Mouse (Mus musculus) neural tube, embryonic 11.5 days (tissue): ENCODE measurements around the gene Hap1. TPM values are rescaled to one million over a fixed set of nuclear protein-coding genes. Genes with fewer than 3 reads are reported as not detected.

Source experiments
- ATAC-seq: fragments of 200-750 bp; cut with Nextera tagmentation; 2 replicates; pipeline ENCODE4 v1.8.0; 2017; ENCODE audit warnings: moderate number of reproducible peaks, mild to moderate bottlenecking, moderate TSS enrichment, moderate library complexity; ENCODE audit not compliant: insufficient read depth, low FRiP score, low TSS enrichment
- DNase-seq: peaks from one replicate; pipeline ENCODE4 v3.0.0-alpha.2; 2015; ENCODE audit warnings: low spot score
- H3K27ac ChIP-seq: fragments of 300-500 bp; sonication (generic); 2 replicates; pipeline ENCODE4 v1.5.1; 2014; ENCODE audit warnings: low read depth, mild to moderate bottlenecking, low read length
- H3K27me3 ChIP-seq: fragments of 300-500 bp; sonication (generic); 2 replicates; pipeline ENCODE4 v1.6.1; 2014; ENCODE audit warnings: mild to moderate bottlenecking, low read length, mixed read lengths; ENCODE audit not compliant: control insufficient read depth, insufficient read depth
- H3K36me3 ChIP-seq: fragments of 300-500 bp; sonication (generic); 2 replicates; pipeline ENCODE4 v1.6.1; 2014; ENCODE audit warnings: mild to moderate bottlenecking, low read length, moderate library complexity, mixed read lengths; ENCODE audit not compliant: control insufficient read depth, insufficient read depth
- H3K4me1 ChIP-seq: fragments of 300-500 bp; sonication (generic); 2 replicates; pipeline ENCODE4 v1.6.1; 2014; ENCODE audit warnings: low read length, mixed read lengths; ENCODE audit not compliant: control insufficient read depth, insufficient read depth
- H3K4me2 ChIP-seq: fragments of 300-500 bp; sonication (generic); 2 replicates; pipeline ENCODE4 v1.6.1; 2014; ENCODE audit warnings: low read depth, mild to moderate bottlenecking, moderate library complexity
- H3K4me3 ChIP-seq: fragments of 300-500 bp; sonication (generic); 2 replicates; pipeline ENCODE4 v1.5.1; 2014; ENCODE audit warnings: low read depth, low read length
- H3K9ac ChIP-seq: fragments of 300-500 bp; sonication (generic); 2 replicates; pipeline ENCODE4 v1.6.1; 2014; ENCODE audit warnings: mild to moderate bottlenecking, low read length
- H3K9me3 ChIP-seq: fragments of 300-500 bp; sonication (generic); 2 replicates; pipeline ENCODE4 v1.6.1; 2016; ENCODE audit warnings: low read length; ENCODE audit not compliant: control insufficient read depth
- WGBS: fragments of 180-500 bp; shearing (Covaris S2); extraction: QIAGEN DNeasy Blood & Tissue Kit; methylation state at CpG from one replicate; pipeline ENCODE4 v1.1.7; 2014; 5-methylcytosine and 5-hydroxymethylcytosine counted together
- polyA plus RNA-seq: library from polyadenylated mRNA; unstranded; fragments of >200 nt; fragmentation: Nextera tagmentation; extraction: Ambion mirVana; gene quantifications from 2 replicates; pipeline ENCODE4 v1.2.1, GENCODE M21; 2014

Hap1 gene
- polyA plus RNA-seq, 1 experiment from 2014 or later = 10.6 TPM

DNA sequence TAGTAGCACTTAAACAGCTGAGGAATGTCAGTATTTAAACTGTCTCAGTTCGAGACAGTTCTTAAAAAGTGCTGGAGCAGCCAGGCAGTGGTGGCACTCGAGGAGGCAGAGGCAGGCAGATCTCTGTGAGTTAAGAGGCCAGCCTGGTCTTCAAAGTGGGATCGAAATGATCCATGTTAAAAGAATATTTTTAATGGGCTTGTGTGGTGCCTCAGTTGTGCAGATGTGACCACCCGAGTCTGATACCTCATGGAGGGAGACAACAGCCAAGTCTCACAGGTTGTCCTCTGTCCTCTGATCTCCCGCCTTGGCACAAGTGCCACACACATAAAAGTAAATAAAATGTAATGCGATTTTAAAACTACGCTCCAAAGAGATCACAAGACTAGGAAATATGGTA, 42.6 kb upstream of the Hap1 start:
- H3K4me3 ChIP-seq = no peak overlapping the region
- DNase-seq (no peak), ATAC-seq (no peak)
- H3K27ac ChIP-seq = no peak overlapping the region
- 95% methylated on average over 7 of the region's 7 CpGs for WGBS
- no peak overlapping the region for H3K4me2 ChIP-seq
- no peaks in the 10 kb centered on the region for H3K9me3 ChIP-seq
- H3K27me3 ChIP-seq = peaks cover 16% of the 10 kb centered on the region
- no peak overlapping the region for H3K9ac ChIP-seq
- peaks cover 8% of the 10 kb centered on the region; the same call in 1 of the 2 replicates for H3K4me1 ChIP-seq
- H3K36me3 ChIP-seq = no peaks in the 10 kb centered on the region

DNA sequence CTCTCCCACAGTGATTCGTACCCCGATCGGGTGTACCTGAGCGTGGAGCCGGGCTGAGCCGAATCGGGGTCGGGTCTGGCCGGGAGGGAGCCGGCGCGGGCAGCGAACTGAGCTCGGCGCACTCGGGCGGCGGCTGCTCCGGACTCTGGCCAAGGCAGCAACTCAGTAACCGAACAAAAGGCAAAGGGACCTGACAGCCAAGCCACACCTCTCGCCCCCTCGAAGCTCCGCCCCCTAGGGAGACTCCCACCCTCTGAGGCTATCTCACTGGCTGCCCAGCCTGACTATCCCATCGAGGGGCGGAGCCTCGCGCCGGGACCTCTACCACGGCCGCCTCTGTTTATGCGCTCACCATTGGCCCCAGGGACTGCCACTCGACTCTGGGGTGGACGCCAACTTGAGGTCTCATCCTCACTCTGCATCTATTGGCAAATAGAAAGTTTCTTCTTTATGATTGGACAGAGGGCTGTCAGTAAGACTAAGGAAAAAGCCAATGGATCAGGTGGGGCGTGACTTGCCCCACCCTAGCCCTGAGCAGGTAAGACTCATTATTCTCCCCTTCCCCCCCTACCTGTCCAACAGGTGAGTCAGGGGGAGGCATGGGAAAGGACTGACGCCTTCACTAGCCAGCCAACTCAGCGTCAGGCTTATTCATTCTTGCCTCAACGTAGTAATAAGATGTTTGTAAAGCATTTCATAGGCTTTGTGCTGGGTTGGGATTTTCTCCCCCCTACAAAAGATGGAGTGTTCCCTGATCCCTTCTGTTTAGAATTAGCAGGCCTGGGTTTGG, 41.9 kb upstream of the Hap1 start, which contains the start of gene Jup:
Gene Jup, minus strand, starts transcription at position 164 of the 790 bp plus-strand sequence.
- H3K27me3 ChIP-seq = peaks cover 16% of the 10 kb centered on the region
- WGBS = 2% methylated on average over 37 of the region's 37 CpGs
- no peak within 1 kb of the TSS for H3K27ac ChIP-seq
- peak within 1 kb of the TSS; percentile 67 for H3K9ac ChIP-seq
- no peaks in the 10 kb centered on the region for H3K36me3 ChIP-seq
- H3K4me2 ChIP-seq = peak within 1 kb of the TSS; percentile 57
- ATAC-seq (peak; percentile 98), DNase-seq (peak; percentile 97)
- H3K9me3 ChIP-seq = no peaks in the 10 kb centered on the region
- peaks cover 8% of the 10 kb centered on the region; the same call in 1 of the 2 replicates for H3K4me1 ChIP-seq
- H3K4me3 ChIP-seq = peak within 1 kb of the TSS; percentile 54

DNA sequence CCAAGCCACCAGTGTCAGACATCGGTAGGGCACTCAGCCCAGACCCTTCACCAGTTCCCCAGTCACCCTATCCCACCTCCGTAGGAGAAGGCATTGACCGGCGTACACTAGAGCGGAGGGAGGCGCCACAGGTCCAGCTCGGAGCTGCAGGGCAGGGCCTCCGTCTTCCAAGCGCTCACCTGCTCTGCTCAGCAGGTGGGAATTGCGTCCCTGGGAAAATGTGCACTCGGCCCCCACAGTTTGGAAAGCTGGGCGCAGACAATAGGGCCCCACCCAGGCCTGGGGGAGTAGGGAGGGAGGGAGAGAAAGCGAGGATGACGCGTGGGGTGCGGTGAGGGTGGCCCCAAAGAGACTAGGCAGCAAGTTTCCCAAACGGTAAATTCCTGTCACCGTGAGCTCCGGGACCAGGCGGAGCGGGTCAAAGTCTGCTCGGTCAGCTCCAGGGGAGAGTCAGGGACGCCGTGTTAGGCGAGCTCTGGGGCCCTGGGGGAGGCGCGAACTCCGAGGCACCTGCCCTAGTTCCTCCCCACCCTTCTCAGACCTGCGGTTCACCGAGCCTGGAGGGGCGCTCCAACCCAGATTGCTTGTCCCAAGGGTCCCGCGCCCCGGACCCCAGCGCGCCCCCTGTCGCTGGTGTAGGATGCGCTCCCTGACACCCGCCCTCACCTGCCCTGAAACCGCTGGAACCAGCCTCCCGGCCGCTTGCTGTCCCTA, 41.1 kb upstream of the Hap1 start:
- Histone ChIP-seq H3K36me3 (no peaks in the 10 kb centered on the region), H3K4me2 (peak overlapping the region; percentile 57), H3K9ac (peak overlapping the region; percentile 67), H3K27ac (no peak overlapping the region), H3K9me3 (no peaks in the 10 kb centered on the region), H3K4me3 (peak overlapping the region; percentile 54), H3K27me3 (peaks cover 16% of the 10 kb centered on the region), H3K4me1 (peaks cover 8% of the 10 kb centered on the region; the same call in 1 of the 2 replicates)
- DNase-seq (no peak), ATAC-seq (no peak)
- WGBS = 3% methylated on average over 40 of the region's 42 CpGs

DNA sequence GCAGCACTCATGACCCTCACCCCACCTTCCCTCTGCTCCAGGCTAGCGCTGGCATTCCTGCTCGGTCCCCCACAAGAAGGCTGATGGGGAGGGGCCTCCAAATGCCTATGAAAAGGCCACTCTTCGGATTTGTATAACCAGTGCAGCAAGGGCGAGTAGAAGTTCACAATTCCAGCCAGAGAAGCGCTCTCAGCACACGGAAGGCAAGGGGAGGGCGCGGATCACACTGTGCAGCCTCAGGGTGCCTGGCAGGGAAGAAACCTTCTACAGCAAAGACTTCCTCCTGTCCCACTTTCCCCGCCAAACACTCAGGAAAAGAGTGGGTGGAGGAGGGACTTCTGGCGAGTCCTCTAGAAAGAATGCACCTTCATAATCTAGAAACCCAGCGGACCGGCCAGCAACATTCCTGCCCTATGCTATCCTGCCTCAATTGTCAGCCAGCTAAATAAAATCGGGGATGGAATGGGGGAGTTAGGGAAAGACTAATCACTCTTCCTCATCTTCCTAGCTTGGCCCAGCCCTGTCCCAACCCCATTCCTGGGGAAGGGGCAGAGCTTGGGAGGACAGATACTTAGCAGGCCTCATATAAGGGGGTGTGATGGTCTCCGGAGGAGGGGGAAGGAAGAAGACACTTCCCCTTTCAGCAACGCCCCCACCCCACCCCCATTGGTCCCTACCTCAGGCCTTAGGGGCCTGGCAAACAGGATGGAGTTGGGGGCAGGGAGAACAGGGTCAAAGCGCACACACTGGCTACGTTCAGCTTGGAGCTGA, 40.1 kb upstream of the Hap1 start:
- 35% methylated on average over 17 of the region's 17 CpGs for WGBS
- no peak for DNase-seq
- Histone ChIP-seq H3K4me1 (peaks cover 8% of the 10 kb centered on the region; the same call in 1 of the 2 replicates), H3K4me2 (peak overlapping the region; percentile 57), H3K9ac (no peak overlapping the region), H3K9me3 (no peaks in the 10 kb centered on the region), H3K36me3 (no peaks in the 10 kb centered on the region), H3K27me3 (peaks cover 16% of the 10 kb centered on the region), H3K27ac (no peak overlapping the region), H3K4me3 (peak overlapping the region; percentile 54; the same call in 1 of the 2 replicates)
- ATAC-seq = no peak

DNA sequence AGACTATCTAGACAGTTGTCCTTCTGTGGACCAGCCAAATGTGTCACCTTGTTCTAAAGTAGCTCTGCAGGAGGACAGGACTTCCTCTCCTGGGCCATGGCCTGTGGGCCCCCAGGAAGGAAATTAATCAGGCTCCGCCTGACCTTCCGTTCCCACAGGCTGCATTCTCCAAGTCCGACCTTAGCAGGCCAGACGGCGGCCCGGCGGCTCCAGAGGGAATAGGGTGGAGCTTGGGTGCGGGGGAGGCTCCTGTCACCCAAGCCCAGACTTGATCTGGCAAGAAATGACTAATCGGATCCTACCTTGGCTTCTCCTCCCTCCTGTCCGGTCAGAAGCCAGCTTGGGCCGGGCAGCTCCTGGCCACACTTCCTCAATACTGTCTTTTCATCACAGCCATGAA, 39.3 kb upstream of the Hap1 start:
- DNase-seq = no peak
- no peaks in the 10 kb centered on the region for H3K36me3 ChIP-seq
- no peak overlapping the region for H3K9ac ChIP-seq
- no peak overlapping the region for H3K27ac ChIP-seq
- no peak for ATAC-seq
- peak overlapping the region; percentile 57 for H3K4me2 ChIP-seq
- H3K9me3 ChIP-seq = no peaks in the 10 kb centered on the region
- WGBS = 37% methylated on average over 11 of the region's 11 CpGs
- H3K27me3 ChIP-seq = peaks cover 16% of the 10 kb centered on the region
- peaks cover 8% of the 10 kb centered on the region; the same call in 1 of the 2 replicates for H3K4me1 ChIP-seq
- H3K4me3 ChIP-seq = no peak overlapping the region; the same call in 1 of the 2 replicates

DNA sequence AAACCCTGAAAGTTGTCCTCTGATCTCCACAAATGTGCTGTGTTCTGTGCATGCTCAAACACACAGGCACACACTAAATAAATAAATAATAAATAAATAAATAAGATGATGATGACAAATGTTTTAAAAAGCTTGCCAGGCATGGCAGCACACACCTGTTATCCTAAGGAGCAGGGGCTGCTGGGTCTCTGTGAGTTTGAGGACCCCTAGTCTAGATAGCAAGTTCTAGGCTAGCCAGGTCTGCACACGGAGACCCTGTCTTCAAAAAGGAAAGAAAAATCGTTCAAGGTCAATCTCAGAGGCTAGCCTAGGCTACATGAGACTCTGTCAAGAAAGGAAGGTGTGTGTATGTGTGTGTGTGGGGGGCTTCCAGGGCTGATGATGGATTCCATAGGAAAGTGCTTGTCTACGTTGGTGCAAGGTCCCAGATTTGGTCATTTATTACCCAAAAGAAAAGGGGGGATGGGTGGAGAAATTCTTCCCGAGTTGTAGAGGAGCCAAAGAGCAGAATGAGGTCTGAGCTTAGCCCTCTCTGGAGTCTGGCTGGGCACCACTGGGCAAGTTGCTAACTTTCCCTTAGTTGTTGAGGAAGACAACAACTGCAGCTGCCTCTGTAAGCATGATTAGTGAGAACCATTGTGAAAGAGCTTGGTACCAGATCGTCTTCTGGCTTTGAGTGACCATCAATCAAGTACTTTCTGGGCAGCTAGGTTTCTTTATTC, 38.6 kb upstream of the Hap1 start:
- no peak overlapping the region for H3K27ac ChIP-seq
- H3K4me1 ChIP-seq = peaks cover 8% of the 10 kb centered on the region; the same call in 1 of the 2 replicates
- H3K27me3 ChIP-seq = peaks cover 16% of the 10 kb centered on the region
- no peak for DNase-seq
- H3K4me2 ChIP-seq = no peak overlapping the region; the same call in 1 of the 2 replicates
- H3K9ac ChIP-seq = no peak overlapping the region
- no peaks in the 10 kb centered on the region for H3K9me3 ChIP-seq
- H3K36me3 ChIP-seq = no peaks in the 10 kb centered on the region
- no peak overlapping the region for H3K4me3 ChIP-seq
- ATAC-seq = no peak
- 53% methylated on average over 5 of the region's 5 CpGs for WGBS

DNA sequence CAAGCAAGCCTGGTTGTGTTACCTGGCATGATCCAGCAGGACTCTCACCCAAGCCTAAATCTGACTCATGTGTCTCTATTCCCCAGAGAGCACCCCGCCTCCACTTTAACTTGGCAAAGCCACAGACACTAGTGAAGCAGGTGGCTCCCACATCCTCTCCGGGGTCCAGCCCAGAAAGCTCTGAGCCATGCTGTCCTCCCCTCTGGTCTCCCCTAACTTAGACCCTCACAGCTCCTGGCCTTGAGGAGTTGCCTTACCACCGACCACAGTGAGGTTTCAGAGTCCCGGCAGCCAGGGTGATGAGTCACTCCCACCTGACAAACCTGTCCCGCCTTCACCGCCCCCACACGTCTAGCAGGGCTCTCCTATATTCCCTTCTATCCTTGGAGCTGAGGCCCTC, 37.8 kb upstream of the Hap1 start:
- DNase-seq (no peak), ATAC-seq (no peak)
- Histone ChIP-seq H3K27me3 (peaks cover 16% of the 10 kb centered on the region), H3K36me3 (no peaks in the 10 kb centered on the region), H3K27ac (no peak overlapping the region), H3K4me1 (peaks cover 8% of the 10 kb centered on the region; the same call in 1 of the 2 replicates), H3K4me2 (no peak overlapping the region), H3K4me3 (no peak overlapping the region), H3K9ac (no peak overlapping the region), H3K9me3 (no peaks in the 10 kb centered on the region)
- 78% methylated on average over 7 of the region's 7 CpGs for WGBS

DNA sequence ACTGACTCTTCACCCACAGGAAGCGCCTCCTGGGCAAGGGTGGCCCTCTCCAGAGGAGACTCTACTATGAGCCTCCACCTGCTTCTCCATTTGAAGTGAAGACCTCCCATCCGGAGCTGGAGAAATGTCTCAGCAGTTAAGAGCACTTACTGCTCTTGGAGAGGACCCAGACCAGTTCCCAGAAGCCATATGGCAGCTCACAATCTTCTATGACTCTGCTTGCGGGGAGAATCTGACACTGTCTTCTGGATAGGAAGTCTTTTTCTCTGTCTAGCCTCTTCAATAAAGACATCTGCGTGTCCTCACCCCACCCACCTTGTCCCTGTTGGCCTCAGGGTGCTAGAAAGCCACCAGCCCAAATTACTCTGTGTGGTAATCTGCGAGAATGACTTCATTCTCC, 37.0 kb upstream of the Hap1 start:
- WGBS = 78% methylated on average over 5 of the region's 5 CpGs
- no peak for DNase-seq
- no peak overlapping the region for H3K4me3 ChIP-seq
- H3K27ac ChIP-seq = no peak overlapping the region
- no peak overlapping the region for H3K9ac ChIP-seq
- H3K4me2 ChIP-seq = no peak overlapping the region
- no peaks in the 10 kb centered on the region for H3K36me3 ChIP-seq
- H3K9me3 ChIP-seq = no peaks in the 10 kb centered on the region
- peaks cover 16% of the 10 kb centered on the region for H3K27me3 ChIP-seq
- peaks cover 11% of the 10 kb centered on the region for H3K4me1 ChIP-seq
- no peak for ATAC-seq
